Mouse (Mus musculus): ENCODE data around the gene Tacr2. TPM values are rescaled to one million over a fixed set of nuclear protein-coding genes. Genes with fewer than 3 reads are reported as not detected.

Tacr2 gene
- not detected in 2 replicates for polyA plus RNA-seq (2016; fragmentation: Nextera tagmentation; extraction: Ambion mirVana)

DNA sequence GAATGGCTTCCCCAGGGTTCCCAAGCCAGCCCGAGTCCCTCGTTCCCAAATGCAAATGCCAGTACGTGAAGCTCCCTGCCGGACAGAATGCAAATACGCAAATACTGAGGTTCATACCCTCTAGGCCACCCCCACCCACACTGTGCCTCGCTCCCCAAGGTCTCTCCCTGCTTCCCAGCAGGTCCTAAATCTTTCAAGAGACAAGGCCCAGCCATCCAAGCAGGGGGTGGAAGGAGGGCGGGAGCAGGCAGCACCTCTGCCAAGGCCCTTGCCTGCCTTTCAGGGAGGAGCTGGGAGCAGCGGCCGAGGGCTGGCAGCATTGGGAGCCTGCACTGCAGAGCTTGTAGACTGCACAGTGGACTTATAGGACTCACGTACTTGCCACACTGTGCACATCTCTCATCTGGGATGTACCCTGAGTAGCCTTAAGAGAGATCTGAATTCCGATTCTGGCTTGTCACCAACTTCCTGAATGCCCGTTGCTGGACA is at the start of gene Tacr2:
Gene Tacr2 (plus strand): TSS at position 439 of the 489 bp plus-strand sequence.
- H3K9me3 ChIP-seq (replicated peaks) = no peaks in the 10 kb centered on the region
- no peak within 1 kb of the TSS for H3K27ac ChIP-seq
- H3K27me3 ChIP-seq = no peaks in the 10 kb centered on the region; the same call in 1 of the 2 replicates
- H3K36me3 ChIP-seq = no peaks in the 10 kb centered on the region
- ATAC-seq (ENCODE audit: low FRiP score) = no peak
- no peak within 1 kb of the TSS for H3K9ac ChIP-seq
- no peak within 1 kb of the TSS for H3K4me2 ChIP-seq (replicated peaks)
- WGBS = 50% methylated on average over 12 of the region's 12 CpGs
- H3K4me3 ChIP-seq = no peak within 1 kb of the TSS
- H3K4me1 ChIP-seq = no peaks in the 10 kb centered on the region

DNA sequence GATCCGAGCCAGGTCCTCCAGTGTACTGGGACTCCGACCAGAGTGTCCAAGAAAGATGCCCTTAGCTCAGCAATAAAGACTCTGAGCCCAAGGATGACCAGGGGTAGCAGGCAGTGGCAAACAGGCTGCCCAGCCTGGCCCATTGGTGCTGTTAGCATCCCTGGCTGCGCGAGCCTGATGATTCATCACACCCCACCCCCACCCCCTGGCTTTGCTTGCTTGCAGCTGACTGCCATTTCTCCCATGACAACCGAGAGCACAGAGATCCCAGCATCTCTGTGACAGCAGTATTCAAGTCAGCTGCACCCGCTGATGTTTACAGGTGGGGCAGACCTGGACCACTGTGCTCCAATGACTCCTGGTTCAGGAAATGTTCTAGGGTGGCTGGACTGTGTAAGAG is 49.7 kb upstream of the Tacr2 start:
- no peaks in the 10 kb centered on the region for H3K9me3 ChIP-seq (replicated peaks)
- WGBS = 73% methylated on average over 6 of the region's 6 CpGs
- H3K27ac ChIP-seq = no peak overlapping the region
- no peak overlapping the region for H3K4me2 ChIP-seq (replicated peaks)
- H3K9ac ChIP-seq = no peak overlapping the region
- no peaks in the 10 kb centered on the region for H3K36me3 ChIP-seq
- H3K4me1 ChIP-seq = no peaks in the 10 kb centered on the region
- H3K4me3 ChIP-seq = no peak overlapping the region
- H3K27me3 ChIP-seq = 0 out of 2 replicates have a peak, but pooled peaks cover 3% of the 10 kb centered on the region
- ATAC-seq (ENCODE audit: low FRiP score) = no peak

DNA sequence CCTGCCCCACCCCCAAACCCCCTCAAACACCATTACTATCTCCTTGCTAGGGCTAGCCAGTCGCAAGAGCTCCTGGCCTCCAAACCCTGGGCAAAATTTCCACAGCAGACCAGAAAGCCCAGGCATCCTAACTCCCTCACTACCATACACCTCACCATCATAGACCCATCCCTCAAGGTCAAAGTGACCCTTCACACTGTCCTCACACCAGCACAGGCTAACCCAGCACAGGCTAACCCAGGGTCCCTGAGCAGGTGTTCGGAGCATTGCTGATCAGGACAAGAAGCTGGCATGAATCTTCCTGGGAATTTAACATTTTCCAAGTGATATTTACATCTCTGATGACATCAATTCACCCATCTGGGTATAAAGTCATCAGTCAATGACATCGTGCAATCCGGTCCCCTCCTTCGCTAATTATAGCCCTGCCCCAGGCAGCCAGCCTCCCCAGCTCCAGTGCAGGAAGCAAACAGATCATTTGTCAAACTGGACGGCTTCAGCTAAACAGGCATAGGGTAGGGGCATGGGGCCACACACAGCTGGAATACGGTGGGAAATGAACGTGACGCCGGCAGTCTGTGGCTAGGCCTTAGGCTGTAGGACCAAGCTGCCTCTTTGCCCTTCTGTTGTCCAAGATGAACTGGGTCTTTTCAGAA is 43.9 kb upstream of the Tacr2 start:
- H3K4me1 ChIP-seq = peaks cover 14% of the 10 kb centered on the region
- ATAC-seq (ENCODE audit: low FRiP score) = peak; percentile 80
- no peak overlapping the region for H3K4me3 ChIP-seq
- 0 out of 2 replicates have a peak, but pooled peaks cover 3% of the 10 kb centered on the region for H3K27me3 ChIP-seq
- no peak overlapping the region for H3K4me2 ChIP-seq (replicated peaks)
- 43% methylated on average over 10 of the region's 10 CpGs for WGBS
- no peak overlapping the region for H3K9ac ChIP-seq
- no peaks in the 10 kb centered on the region for H3K36me3 ChIP-seq
- H3K27ac ChIP-seq = peak overlapping the region; percentile 35; the same call in 1 of the 2 replicates
- no peaks in the 10 kb centered on the region for H3K9me3 ChIP-seq (replicated peaks)

GRCm38 (mm10) chr10:62211310-62211709 is 40.9 kb upstream of the Tacr2 start:
- H3K4me3 ChIP-seq = no peak overlapping the region
- no peak overlapping the region for H3K27ac ChIP-seq
- WGBS = 75% methylated on average over 5 of the region's 6 CpGs

GRCm38 (mm10) chr10:62215169-62215616 is 37.0 kb upstream of the Tacr2 start:
- Histone ChIP-seq H3K27ac (no peak overlapping the region), H3K4me2 (replicated peaks) (no peak overlapping the region), H3K9me3 (replicated peaks) (no peaks in the 10 kb centered on the region), H3K27me3 (no peaks in the 10 kb centered on the region), H3K36me3 (no peaks in the 10 kb centered on the region), H3K4me3 (no peak overlapping the region), H3K4me1 (peaks cover 7% of the 10 kb centered on the region), H3K9ac (no peak overlapping the region)
- ATAC-seq (ENCODE audit: low FRiP score) = no peak
- 62% methylated on average over 5 of the region's 5 CpGs for WGBS

More at GRCm38 (mm10) chr10:62211310-62211709, 40.9 kb upstream of the Tacr2 start:
- 0 out of 2 replicates have a peak, but pooled peaks cover under 1% of the 10 kb centered on the region for H3K27me3 ChIP-seq
- H3K4me2 ChIP-seq (replicated peaks) = no peak overlapping the region
- peaks cover 14% of the 10 kb centered on the region for H3K4me1 ChIP-seq
- H3K36me3 ChIP-seq = no peaks in the 10 kb centered on the region
- H3K9ac ChIP-seq = no peak overlapping the region
- no peak for ATAC-seq (ENCODE audit: low FRiP score)
- H3K9me3 ChIP-seq (replicated peaks) = no peaks in the 10 kb centered on the region

- no peak overlapping the region for H3K4me3 ChIP-seq
- no peak for ATAC-seq (ENCODE audit: low FRiP score)
- H3K27me3 ChIP-seq = no peaks in the 10 kb centered on the region
- H3K36me3 ChIP-seq = no peaks in the 10 kb centered on the region
- H3K4me2 ChIP-seq (replicated peaks) = no peak overlapping the region
- H3K9me3 ChIP-seq (replicated peaks) = no peaks in the 10 kb centered on the region
- no peak overlapping the region for H3K27ac ChIP-seq
- WGBS = 97% methylated on average over 8 of the region's 8 CpGs
- peaks cover 7% of the 10 kb centered on the region for H3K4me1 ChIP-seq
- H3K9ac ChIP-seq = no peak overlapping the region
Measured at GRCm38 (mm10) chr10:62215633-62216032, 36.6 kb upstream of the Tacr2 start.

GRCm38 (mm10) chr10:62216595-62216994 is 35.6 kb upstream of the Tacr2 start:
- H3K36me3 ChIP-seq = no peaks in the 10 kb centered on the region
- WGBS = 46% methylated on average over 5 of the region's 5 CpGs
- H3K9ac ChIP-seq = no peak overlapping the region
- H3K4me2 ChIP-seq (replicated peaks) = no peak overlapping the region
- ATAC-seq (ENCODE audit: low FRiP score) = peak; percentile 66; the same call in 1 of the 2 replicates
- peak overlapping the region; percentile 31; the same call in 1 of the 2 replicates for H3K27ac ChIP-seq
- H3K27me3 ChIP-seq = no peaks in the 10 kb centered on the region
- H3K4me1 ChIP-seq = no peaks in the 10 kb centered on the region; the same call in 1 of the 2 replicates
- no peak overlapping the region for H3K4me3 ChIP-seq
- H3K9me3 ChIP-seq (replicated peaks) = no peaks in the 10 kb centered on the region

GRCm38 (mm10) chr10:62217196-62217595 is 35.0 kb upstream of the Tacr2 start:
- Histone ChIP-seq H3K9me3 (replicated peaks) (no peaks in the 10 kb centered on the region), H3K27me3 (no peaks in the 10 kb centered on the region), H3K4me3 (no peak overlapping the region), H3K4me2 (replicated peaks) (no peak overlapping the region), H3K36me3 (no peaks in the 10 kb centered on the region), H3K9ac (no peak overlapping the region), H3K27ac (peak overlapping the region; percentile 31; the same call in 1 of the 2 replicates), H3K4me1 (no peaks in the 10 kb centered on the region; the same call in 1 of the 2 replicates)
- WGBS = 44% methylated on average over 8 of the region's 8 CpGs
- no peak for ATAC-seq (ENCODE audit: low FRiP score)

GRCm38 (mm10) chr10:62218044-62218788 is 34.0 kb upstream of the Tacr2 start:
- no peak for ATAC-seq (ENCODE audit: low FRiP score)
- H3K27ac ChIP-seq = no peak overlapping the region
- H3K4me1 ChIP-seq = no peaks in the 10 kb centered on the region; the same call in 1 of the 2 replicates
- no peaks in the 10 kb centered on the region for H3K27me3 ChIP-seq
- no peak overlapping the region for H3K4me2 ChIP-seq (replicated peaks)
- no peak overlapping the region for H3K4me3 ChIP-seq
- H3K9ac ChIP-seq = no peak overlapping the region
- H3K9me3 ChIP-seq (replicated peaks) = no peaks in the 10 kb centered on the region
- 89% methylated on average over 19 of the region's 19 CpGs for WGBS
- no peaks in the 10 kb centered on the region for H3K36me3 ChIP-seq

DNA sequence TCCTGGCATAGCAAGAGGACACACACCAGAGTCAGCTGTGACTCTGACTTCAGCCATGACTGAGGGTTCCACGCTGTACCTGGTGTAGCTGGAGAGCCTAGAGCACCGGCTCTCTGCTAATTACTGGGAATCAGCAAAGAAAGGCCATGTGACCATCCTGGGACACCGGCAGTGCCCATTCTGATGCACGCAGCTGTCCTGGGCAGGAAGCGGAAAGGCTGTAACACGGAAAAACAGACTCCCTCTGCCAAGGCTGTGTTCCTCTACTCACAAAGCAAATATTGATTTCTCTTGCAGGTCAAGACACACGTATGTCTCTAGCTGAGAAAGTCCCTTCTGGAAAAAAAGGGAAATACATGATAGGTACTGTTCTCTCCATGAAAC is 33.5 kb upstream of the Tacr2 start:
- no peaks in the 10 kb centered on the region for H3K36me3 ChIP-seq
- H3K9ac ChIP-seq = no peak overlapping the region
- 71% methylated on average over 7 of the region's 7 CpGs for WGBS
- ATAC-seq (ENCODE audit: low FRiP score) = no peak
- H3K27me3 ChIP-seq = no peaks in the 10 kb centered on the region
- H3K4me1 ChIP-seq = no peaks in the 10 kb centered on the region; the same call in 1 of the 2 replicates
- H3K4me3 ChIP-seq = no peak overlapping the region
- H3K27ac ChIP-seq = no peak overlapping the region
- H3K9me3 ChIP-seq (replicated peaks) = no peaks in the 10 kb centered on the region
- no peak overlapping the region for H3K4me2 ChIP-seq (replicated peaks)

DNA sequence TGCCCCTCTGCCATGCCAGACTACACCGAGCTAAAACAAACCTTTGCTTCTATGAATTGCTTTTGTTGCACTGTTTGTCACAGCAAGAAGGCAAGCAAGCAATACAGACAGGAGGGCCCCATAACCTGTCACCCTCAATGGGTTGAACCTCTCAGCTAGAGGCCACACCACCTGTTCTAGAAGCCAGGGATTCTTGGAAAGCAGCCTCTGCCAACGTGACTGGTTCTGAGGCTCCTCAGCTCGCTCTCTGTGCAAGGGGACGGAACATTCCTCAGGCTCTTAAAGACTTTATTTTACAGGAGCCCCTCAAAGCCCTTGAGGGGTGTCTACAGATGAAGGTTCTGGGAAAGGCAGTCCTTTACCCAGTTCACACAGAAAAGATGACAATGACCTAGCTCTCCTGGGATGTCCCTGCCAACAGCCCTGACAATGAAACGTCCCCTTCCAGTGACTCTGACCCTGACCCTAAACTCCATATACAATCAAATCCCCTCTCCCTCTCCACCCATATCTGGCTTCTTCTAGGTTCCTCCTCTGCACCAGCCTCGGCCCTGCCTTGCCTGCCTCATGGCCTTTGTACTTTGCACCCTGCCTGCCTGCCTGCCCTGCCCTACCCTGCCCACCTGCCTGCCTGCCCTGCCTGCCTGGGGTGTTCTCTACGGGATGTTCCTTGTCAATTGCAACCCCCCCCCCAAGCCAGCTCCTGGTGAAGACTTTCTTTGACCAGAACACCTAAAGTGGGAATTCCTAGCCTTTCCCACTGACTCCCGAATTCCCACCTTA is 31.3 kb upstream of the Tacr2 start:
- Histone ChIP-seq H3K36me3 (no peaks in the 10 kb centered on the region), H3K9me3 (replicated peaks) (no peaks in the 10 kb centered on the region), H3K4me1 (no peaks in the 10 kb centered on the region; the same call in 1 of the 2 replicates), H3K27ac (no peak overlapping the region), H3K4me3 (no peak overlapping the region), H3K4me2 (replicated peaks) (no peak overlapping the region), H3K9ac (no peak overlapping the region), H3K27me3 (no peaks in the 10 kb centered on the region)
- WGBS = 77% methylated on average over 8 of the region's 8 CpGs
- ATAC-seq (ENCODE audit: low FRiP score) = no peak

DNA sequence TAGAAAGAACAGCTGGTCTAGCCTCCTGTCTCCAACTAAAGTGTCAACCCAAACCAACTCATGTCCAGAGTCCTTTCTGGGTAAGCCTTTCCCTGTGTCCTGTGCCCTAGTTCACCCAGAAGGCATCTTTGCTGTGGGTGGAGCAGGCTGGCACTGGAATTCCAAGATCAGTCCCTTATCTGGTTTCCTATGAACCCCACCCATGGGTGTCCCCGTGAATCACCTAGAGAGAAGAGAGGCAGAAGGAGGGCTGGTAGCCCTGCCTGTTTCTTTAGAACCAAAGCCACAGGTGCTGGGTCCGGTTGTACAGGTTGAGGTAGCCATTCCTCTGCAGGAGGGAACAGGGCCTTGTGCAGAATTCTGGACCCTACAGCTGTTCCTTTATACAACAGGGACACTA is 30.6 kb upstream of the Tacr2 start:
- no peaks in the 10 kb centered on the region for H3K36me3 ChIP-seq
- H3K27ac ChIP-seq = no peak overlapping the region
- 92% methylated on average over 2 of the region's 2 CpGs for WGBS
- H3K27me3 ChIP-seq = no peaks in the 10 kb centered on the region
- no peak for ATAC-seq (ENCODE audit: low FRiP score)
- H3K9me3 ChIP-seq (replicated peaks) = no peaks in the 10 kb centered on the region
- no peak overlapping the region for H3K4me2 ChIP-seq (replicated peaks)
- no peaks in the 10 kb centered on the region; the same call in 1 of the 2 replicates for H3K4me1 ChIP-seq
- H3K4me3 ChIP-seq = no peak overlapping the region
- no peak overlapping the region for H3K9ac ChIP-seq

Data from hindbrain, embryonic 12.5 days (tissue).